Mouse (Mus musculus): ENCODE measurements around the gene Sphk2. TPM values are rescaled to one million over a fixed set of nuclear protein-coding genes. Genes with fewer than 3 reads are reported as not detected.

Sphk2 gene
- polyA plus RNA-seq, 1 experiment from 2014 or later, result 29.3 TPM

- Histone ChIP-seq H3K27ac (peak overlapping the region; percentile 42; the same call in 1 of the 2 replicates), H3K4me3 (0 out of 2 replicates have a peak overlapping the region, but pooled peaks have one; percentile 15), H3K27me3 (ENCODE audit: insufficient read depth, poor library complexity, severe bottlenecking) (no peaks in the 10 kb centered on the region), H3K9me3 (no peaks in the 10 kb centered on the region), H3K4me1 (peaks cover 40% of the 10 kb centered on the region), H3K36me3 (peaks cover 85% of the 10 kb centered on the region)
- DNase-seq (ENCODE audit: low spot score), result no peak
- WGBS, result 71% methylated on average over 13 of the region's 13 CpGs
Measured at GRCm38 (mm10) chr7:45722348-45722713, 4.5 kb upstream of the Sphk2 start.

GRCm38 (mm10) chr7:45721642-45722347, 4.0 kb upstream of the Sphk2 start:
- DNase-seq (ENCODE audit: low spot score), result no peak
- H3K9me3 ChIP-seq, result no peaks in the 10 kb centered on the region
- H3K4me3 ChIP-seq, result 0 out of 2 replicates have a peak overlapping the region, but pooled peaks have one; percentile 15
- peaks cover 81% of the 10 kb centered on the region for H3K36me3 ChIP-seq
- no peaks in the 10 kb centered on the region for H3K27me3 ChIP-seq (ENCODE audit: insufficient read depth, poor library complexity, severe bottlenecking)
- peak overlapping the region; percentile 42; the same call in 1 of the 2 replicates for H3K27ac ChIP-seq
- WGBS, result 73% methylated on average over 13 of the region's 13 CpGs
- H3K4me1 ChIP-seq, result peaks cover 43% of the 10 kb centered on the region

GRCm38 (mm10) chr7:45721234-45721571, 3.4 kb upstream of the Sphk2 start:
- H3K4me1 ChIP-seq, result peaks cover 46% of the 10 kb centered on the region
- H3K27ac ChIP-seq, result no peak overlapping the region
- DNase-seq (ENCODE audit: low spot score), result no peak
- H3K9me3 ChIP-seq, result no peaks in the 10 kb centered on the region
- peaks cover 75% of the 10 kb centered on the region for H3K36me3 ChIP-seq
- WGBS, result 79% methylated on average over 7 of the region's 7 CpGs
- no peak overlapping the region for H3K4me3 ChIP-seq
- no peaks in the 10 kb centered on the region for H3K27me3 ChIP-seq (ENCODE audit: insufficient read depth, poor library complexity, severe bottlenecking)

- no peaks in the 10 kb centered on the region for H3K27me3 ChIP-seq (ENCODE audit: insufficient read depth, poor library complexity, severe bottlenecking)
- H3K4me3 ChIP-seq, result peak within 1 kb of the TSS; percentile 99; the same call in 1 of the 2 replicates
- no peaks in the 10 kb centered on the region for H3K9me3 ChIP-seq
- DNase-seq (ENCODE audit: low spot score), result no peak
- H3K27ac ChIP-seq, result peak within 1 kb of the TSS; percentile 42; the same call in 1 of the 2 replicates
- WGBS, result 84% methylated on average over 14 of the region's 14 CpGs
- peaks cover 52% of the 10 kb centered on the region for H3K4me1 ChIP-seq
- H3K36me3 ChIP-seq, result peaks cover 69% of the 10 kb centered on the region
Measured at GRCm38 (mm10) chr7:45720413-45721233, 2.8 kb upstream of the Sphk2 start, which contains the start of gene Fam83e. Gene Fam83e (plus strand): TSS chr7:45721212.

GRCm38 (mm10) chr7:45719738-45720412, 2.1 kb upstream of the Sphk2 start:
- WGBS, result 93% methylated on average over 16 of the region's 16 CpGs
- DNase-seq (ENCODE audit: low spot score), result no peak
- Histone ChIP-seq H3K27ac (no peak overlapping the region), H3K4me1 (peaks cover 56% of the 10 kb centered on the region), H3K27me3 (ENCODE audit: insufficient read depth, poor library complexity, severe bottlenecking) (no peaks in the 10 kb centered on the region), H3K36me3 (peaks cover 61% of the 10 kb centered on the region), H3K4me3 (peak overlapping the region; percentile 99), H3K9me3 (no peaks in the 10 kb centered on the region)

- H3K9me3 ChIP-seq, result no peaks in the 10 kb centered on the region
- H3K27ac ChIP-seq, result peak overlapping the region; percentile 98
- 87% methylated on average over 10 of the region's 10 CpGs for WGBS
- H3K36me3 ChIP-seq, result peaks cover 54% of the 10 kb centered on the region
- no peak for DNase-seq (ENCODE audit: low spot score)
- peaks cover 63% of the 10 kb centered on the region for H3K4me1 ChIP-seq
- peak overlapping the region; percentile 99 for H3K4me3 ChIP-seq
- no peaks in the 10 kb centered on the region for H3K27me3 ChIP-seq (ENCODE audit: insufficient read depth, poor library complexity, severe bottlenecking)
Measured at GRCm38 (mm10) chr7:45719180-45719579, 1.4 kb upstream of the Sphk2 start.

- Histone ChIP-seq H3K27me3 (ENCODE audit: insufficient read depth, poor library complexity, severe bottlenecking) (no peaks in the 10 kb centered on the region), H3K9me3 (no peaks in the 10 kb centered on the region), H3K4me1 (peaks cover 67% of the 10 kb centered on the region), H3K4me3 (peak overlapping the region; percentile 99), H3K27ac (peak overlapping the region; percentile 98), H3K36me3 (peaks cover 50% of the 10 kb centered on the region)
- under 1% methylated on average over 20 of the region's 20 CpGs for WGBS
- no peak for DNase-seq (ENCODE audit: low spot score)
Measured at GRCm38 (mm10) chr7:45718331-45718730, 529 bp upstream of the Sphk2 start.

- DNase-seq (ENCODE audit: low spot score), result no peak
- peak overlapping the region; percentile 98 for H3K27ac ChIP-seq
- peaks cover 50% of the 10 kb centered on the region for H3K36me3 ChIP-seq
- WGBS, result 9% methylated on average over 31 of the region's 31 CpGs
- no peaks in the 10 kb centered on the region for H3K27me3 ChIP-seq (ENCODE audit: insufficient read depth, poor library complexity, severe bottlenecking)
- peak overlapping the region; percentile 99 for H3K4me3 ChIP-seq
- no peaks in the 10 kb centered on the region for H3K9me3 ChIP-seq
- H3K4me1 ChIP-seq, result peaks cover 63% of the 10 kb centered on the region
Measured at GRCm38 (mm10) chr7:45716952-45717917, 567 bp downstream of the Sphk2 start.

- Histone ChIP-seq H3K4me3 (peak overlapping the region; percentile 99), H3K4me1 (peaks cover 55% of the 10 kb centered on the region), H3K27ac (peak overlapping the region; percentile 98; the same call in 1 of the 2 replicates), H3K9me3 (no peaks in the 10 kb centered on the region), H3K27me3 (ENCODE audit: insufficient read depth, poor library complexity, severe bottlenecking) (no peaks in the 10 kb centered on the region), H3K36me3 (peaks cover 50% of the 10 kb centered on the region)
- DNase-seq (ENCODE audit: low spot score), result no peak
- WGBS, result 84% methylated on average over 3 of the region's 3 CpGs
Measured at GRCm38 (mm10) chr7:45716460-45716857, 1.3 kb downstream of the Sphk2 start.

- WGBS, result 78% methylated on average over 19 of the region's 19 CpGs
- H3K4me3 ChIP-seq, result peak overlapping the region; percentile 99
- peaks cover 50% of the 10 kb centered on the region for H3K36me3 ChIP-seq
- no peaks in the 10 kb centered on the region for H3K27me3 ChIP-seq (ENCODE audit: insufficient read depth, poor library complexity, severe bottlenecking)
- H3K4me1 ChIP-seq, result peaks cover 49% of the 10 kb centered on the region
- H3K9me3 ChIP-seq, result no peaks in the 10 kb centered on the region
- no peak for DNase-seq (ENCODE audit: low spot score)
- H3K27ac ChIP-seq, result peak overlapping the region; percentile 88; the same call in 1 of the 2 replicates
Measured at GRCm38 (mm10) chr7:45715741-45716459, 1.9 kb downstream of the Sphk2 start.

GRCm38 (mm10) chr7:45715090-45715708, 2.6 kb downstream of the Sphk2 start, which contains the start of gene Rpl18:
Gene Rpl18 (plus strand): TSS chr7:45715457.
- peak; percentile 99 for DNase-seq (ENCODE audit: low spot score)
- H3K4me3 ChIP-seq, result peak within 1 kb of the TSS; percentile 99
- WGBS, result 8% methylated on average over 33 of the region's 34 CpGs
- peak within 1 kb of the TSS; percentile 88 for H3K27ac ChIP-seq
- H3K27me3 ChIP-seq (ENCODE audit: insufficient read depth, poor library complexity, severe bottlenecking), result no peaks in the 10 kb centered on the region
- H3K4me1 ChIP-seq, result peaks cover 46% of the 10 kb centered on the region
- H3K9me3 ChIP-seq, result no peaks in the 10 kb centered on the region
- peaks cover 50% of the 10 kb centered on the region for H3K36me3 ChIP-seq
